Comparison of ENCODE assay signal across 9 mouse cellular contexts in genomic region chr6:99864949-99865348, GRCm38 (mm10).
DNase-seq lines count a peak whose midpoint lies in the region; ATAC-seq lines count a peak whose summit lies in the region.
"Had no signal": no experiment of that assay in that cellular context is flagged by ENCODE, and none has a peak within 500 bp of the region (broad histone marks: within the 10 kb centered on the region; RNA-seq: fewer than 3 reads in every experiment).

No protein-coding gene starts in this region.

- H3K4me1 ChIP-seq in hindbrain, embryonic 11.5 days (replicated peaks; ENCODE audit: control insufficient read depth, insufficient read depth, low read length) = no peaks in the 10 kb centered on the region
- peaks cover 20% of the 10 kb centered on the region for H3K4me1 ChIP-seq in hindbrain, embryonic 10.5 days (replicated peaks)
- H3K4me1 ChIP-seq in hindbrain, embryonic 14.5 days (replicated peaks; ENCODE audit: control insufficient read depth, insufficient read depth, low read length) = peaks cover 7% of the 10 kb centered on the region

- no peak overlapping the region for H3K4me2 ChIP-seq in hindbrain, embryonic 11.5 days (replicated peaks; ENCODE audit: low read depth, low read length)
- no peak overlapping the region for H3K4me2 ChIP-seq in hindbrain, embryonic 14.5 days (replicated peaks)

- H3K9me3 ChIP-seq in hindbrain, embryonic 11.5 days (ENCODE audit: control insufficient read depth, low read length) = no peaks in the 10 kb centered on the region
- no peaks in the 10 kb centered on the region for H3K9me3 ChIP-seq in hindbrain, embryonic 10.5 days
- no peaks in the 10 kb centered on the region for H3K9me3 ChIP-seq in hindbrain, embryonic 14.5 days (ENCODE audit: control insufficient read depth, low read length)

- no peaks in the 10 kb centered on the region for H3K27me3 ChIP-seq in hindbrain, embryonic 11.5 days (ENCODE audit: control insufficient read depth, insufficient read depth, low read length)
- peaks cover 39% of the 10 kb centered on the region for H3K27me3 ChIP-seq in hindbrain, embryonic 10.5 days (ENCODE audit: insufficient read depth, poor library complexity, severe bottlenecking)
- no peaks in the 10 kb centered on the region for H3K27me3 ChIP-seq in hindbrain, embryonic 14.5 days (ENCODE audit: control insufficient read depth, insufficient read depth, low read length)

- no peaks in the 10 kb centered on the region for H3K36me3 ChIP-seq in hindbrain, embryonic 11.5 days (ENCODE audit: control insufficient read depth, insufficient read depth, low read length)
- no peaks in the 10 kb centered on the region for H3K36me3 ChIP-seq in hindbrain, embryonic 10.5 days
- H3K36me3 ChIP-seq in hindbrain, embryonic 14.5 days (replicated peaks; ENCODE audit: control insufficient read depth, insufficient read depth) = no peaks in the 10 kb centered on the region
- H3K36me3 ChIP-seq: G1E had no signal

- intact Hi-C loops in left cerebral cortex, postnatal 25 days (cut with DNase I) = no loop called here

- ATAC-seq in hindbrain, embryonic 11.5 days (ENCODE audit: low FRiP score) = no peak
- peak; percentile 55 for ATAC-seq in hindbrain, embryonic 14.5 days (ENCODE audit: low FRiP score)

- 60% methylated on average over 3 of the region's 3 CpGs for WGBS in hindbrain, embryonic 11.5 days
- WGBS in hindbrain, embryonic 10.5 days = 61% methylated on average over 3 of the region's 3 CpGs
- WGBS in hindbrain, embryonic 14.5 days = 53% methylated on average over 3 of the region's 3 CpGs

- no peak overlapping the region for H3K9ac ChIP-seq in hindbrain, embryonic 11.5 days (ENCODE audit: low read depth, low read length)
- no peak overlapping the region for H3K9ac ChIP-seq in hindbrain, embryonic 14.5 days

- DNase-seq in hindbrain, embryonic 11.5 days (ENCODE audit: low spot score) = peak; percentile 31
- no peak for DNase-seq in hindbrain, embryonic 10.5 days (ENCODE audit: low spot score)
- DNase-seq in brain, embryonic 18.5 days (ENCODE audit: low read depth, low spot score) = peak; percentile 71
- DNase-seq in hindbrain, embryonic 14.5 days (ENCODE audit: low spot score) = peak; percentile 65
- DNase-seq in left cerebral cortex, postnatal 25 days (ENCODE audit: low spot score in 2 of 2) = peak; percentile 55 to 72
- peak; percentile 62 for DNase-seq in telencephalon, adult 2 months (ENCODE audit: low read depth, low spot score)
- DNase-seq in ovary, postnatal 14 days (ENCODE audit: low spot score) = no peak
- DNase-seq in heart, postnatal 4 days = no peak

- no peak overlapping the region for H3K4me3 ChIP-seq in hindbrain, embryonic 11.5 days (ENCODE audit: low read depth, low read length)
- H3K4me3 ChIP-seq in hindbrain, embryonic 10.5 days = no peak overlapping the region
- H3K4me3 ChIP-seq in hindbrain, embryonic 14.5 days (replicated peaks; ENCODE audit: low read length) = no peak overlapping the region

- no peak overlapping the region for H3K27ac ChIP-seq in hindbrain, embryonic 11.5 days (ENCODE audit: low read depth, low read length)
- H3K27ac ChIP-seq in hindbrain, embryonic 10.5 days = no peak overlapping the region
- H3K27ac ChIP-seq in hindbrain, embryonic 14.5 days = no peak overlapping the region

Comparison
In these comparisons a context has a peak if more than half of its experiments do, and no peak if none do; other contexts are left out.
1. DNase-seq: peak in hindbrain, embryonic 11.5 days (single experiment), brain, embryonic 18.5 days (single experiment), hindbrain, embryonic 14.5 days (single experiment), left cerebral cortex, postnatal 25 days (2 of 2) and telencephalon, adult 2 months (single experiment); none in hindbrain, embryonic 10.5 days (single experiment), ovary, postnatal 14 days (single experiment) and heart, postnatal 4 days (single experiment).